Mouse (Mus musculus): ENCODE measurements at regions not wholly inside any gene's neighbourhood (a gene's known extent, or its start where the extent isn't known, plus 50 kb on each side); places are given as distances from the start of the nearest gene placed in this dataset.

DNA sequence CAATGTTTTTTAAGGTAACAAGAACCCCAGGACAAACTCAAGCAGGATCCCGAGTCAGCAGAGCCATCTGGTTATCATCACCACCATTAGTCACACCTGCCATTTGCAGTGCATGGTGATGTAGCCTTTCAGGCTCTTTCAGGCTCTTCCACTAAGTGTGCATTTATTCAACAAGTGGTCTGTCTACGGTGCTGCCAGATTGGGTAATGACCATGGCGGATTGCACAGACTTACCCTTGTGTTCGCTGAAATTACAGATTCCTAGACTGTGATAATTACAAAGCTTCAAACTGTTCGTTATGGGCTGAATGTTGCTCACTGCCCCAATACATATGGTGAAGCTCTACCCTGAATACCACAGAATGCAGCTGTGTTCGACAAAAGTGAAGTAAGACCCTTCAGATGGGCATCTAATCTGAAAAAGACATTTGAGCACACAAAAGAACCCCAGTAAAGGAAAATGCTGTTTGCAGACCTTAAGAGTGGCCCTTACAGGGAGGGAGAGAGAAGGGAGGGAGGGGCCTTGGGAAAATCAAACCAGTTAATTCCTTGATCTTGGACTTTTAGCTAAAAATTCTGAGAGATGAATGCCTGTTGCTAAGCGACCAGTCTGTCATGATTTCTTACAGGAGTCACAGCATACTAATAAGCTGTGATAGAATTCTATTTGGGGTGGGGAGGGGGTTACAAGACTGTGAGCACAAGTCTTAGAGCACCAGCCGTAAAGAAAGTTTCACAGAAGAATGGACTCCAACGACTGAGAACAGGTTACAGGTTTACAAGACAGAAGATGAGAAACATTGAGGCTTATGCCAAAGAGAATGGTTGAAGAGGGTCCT, 85.2 kb upstream of the Gm527 start:
- no peak for TF ChIP-seq CTCF (IDR thresholded peaks at IDR 0.05; ENCODE audit: borderline replicate concordance, extremely low read depth, insufficient read depth, insufficient read length)
- TF ChIP-seq POLR2A (IDR thresholded peaks at IDR 0.05; ENCODE audit: borderline replicate concordance, extremely low read depth, insufficient read depth, insufficient read length, poor library complexity, severe bottlenecking), result no peak
